ENCODE assay signal across 14 mouse cellular contexts in genomic region chr4:136981993-136982695, GRCm38 (mm10). TPM values are rescaled to one million over a fixed set of nuclear protein-coding genes. Genes with fewer than 3 reads are reported as not detected.
DNase-seq lines count a peak whose midpoint lies in the region; ATAC-seq lines count a peak whose summit lies in the region.
"Had no signal": no experiment of that assay in that cellular context is flagged by ENCODE, and none has a peak within 500 bp of the region (broad histone marks: within the 10 kb centered on the region; RNA-seq: fewer than 3 reads in every experiment).

No protein-coding gene starts in this region.

- H3K4me2 ChIP-seq in hindbrain, embryonic 11.5 days (replicated peaks; ENCODE audit: low read depth, low read length) = no peak overlapping the region
- no peak overlapping the region for H3K4me2 ChIP-seq in midbrain, embryonic 15.5 days
- H3K4me2 ChIP-seq: liver, embryonic 11.5 days; lung, embryonic 14.5 days had no signal

- ATAC-seq in hindbrain, embryonic 11.5 days (ENCODE audit: low FRiP score) = no peak
- peak; percentile 64 for ATAC-seq in midbrain, embryonic 15.5 days (replicated peaks)

- no peaks in the 10 kb centered on the region for H3K9me3 ChIP-seq in hindbrain, embryonic 11.5 days (ENCODE audit: control insufficient read depth, low read length)
- no peaks in the 10 kb centered on the region for H3K9me3 ChIP-seq in hindbrain, embryonic 10.5 days
- H3K9me3 ChIP-seq in midbrain, embryonic 15.5 days = no peaks in the 10 kb centered on the region

- H3K27me3 ChIP-seq in hindbrain, embryonic 11.5 days (ENCODE audit: control insufficient read depth, insufficient read depth, low read length) = no peaks in the 10 kb centered on the region
- peaks cover 47% of the 10 kb centered on the region for H3K27me3 ChIP-seq in hindbrain, embryonic 10.5 days (ENCODE audit: insufficient read depth, poor library complexity, severe bottlenecking)
- peaks cover 15% of the 10 kb centered on the region; the same call in 1 of the 2 replicates for H3K27me3 ChIP-seq in midbrain, embryonic 15.5 days (replicated peaks)

- no peak overlapping the region for H3K4me3 ChIP-seq in hindbrain, embryonic 11.5 days (ENCODE audit: low read depth, low read length)
- H3K4me3 ChIP-seq in hindbrain, embryonic 10.5 days = no peak overlapping the region
- no peak overlapping the region for H3K4me3 ChIP-seq in midbrain, embryonic 15.5 days
- H3K4me3 ChIP-seq: erythroblast, embryonic 14.5 days had no signal

- DNase-seq in hindbrain, embryonic 11.5 days (ENCODE audit: low spot score) = no peak
- no peak for DNase-seq in hindbrain, embryonic 10.5 days (ENCODE audit: low spot score)
- DNase-seq in MN1 (ENCODE audit: low spot score) = peak; percentile 59
- peak; percentile 37 for DNase-seq in brain, adult 2 months (ENCODE audit: low read depth, low spot score)
- no peak for DNase-seq in testis, postnatal 10 days (ENCODE audit: low spot score)
- no peak for DNase-seq in thymus, postnatal 0 days (ENCODE audit: low spot score)
- DNase-seq: gastrocnemius, postnatal 36 days; thymus, adult 18-20 months had no signal

- 66% methylated on average over 9 of the region's 9 CpGs for WGBS in hindbrain, embryonic 11.5 days
- WGBS in hindbrain, embryonic 10.5 days = 63% methylated on average over 9 of the region's 9 CpGs
- 45% methylated on average over 9 of the region's 9 CpGs for WGBS in midbrain, embryonic 15.5 days

- 0 out of 2 replicates have a peak overlapping the region, but pooled peaks have one; percentile 11 for H3K9ac ChIP-seq in hindbrain, embryonic 11.5 days (ENCODE audit: low read depth, low read length)
- H3K9ac ChIP-seq in midbrain, embryonic 15.5 days = no peak overlapping the region
- H3K9ac ChIP-seq: lung, embryonic 14.5 days had no signal

- H3K4me1 ChIP-seq in hindbrain, embryonic 11.5 days (replicated peaks; ENCODE audit: control insufficient read depth, insufficient read depth, low read length) = peaks cover 6% of the 10 kb centered on the region; the same call in 1 of the 2 replicates
- peaks cover 22% of the 10 kb centered on the region for H3K4me1 ChIP-seq in hindbrain, embryonic 10.5 days (replicated peaks)
- peaks cover 26% of the 10 kb centered on the region for H3K4me1 ChIP-seq in midbrain, embryonic 15.5 days

- no peak overlapping the region for H3K27ac ChIP-seq in hindbrain, embryonic 11.5 days (ENCODE audit: low read depth, low read length)
- H3K27ac ChIP-seq in hindbrain, embryonic 10.5 days = no peak overlapping the region
- peak overlapping the region; percentile 55 for H3K27ac ChIP-seq in midbrain, embryonic 15.5 days
- H3K27ac ChIP-seq: macrophage had no signal

- no peaks in the 10 kb centered on the region for H3K36me3 ChIP-seq in hindbrain, embryonic 11.5 days (ENCODE audit: control insufficient read depth, insufficient read depth, low read length)
- peaks cover 25% of the 10 kb centered on the region for H3K36me3 ChIP-seq in hindbrain, embryonic 10.5 days
- H3K36me3 ChIP-seq in midbrain, embryonic 15.5 days (replicated peaks) = no peaks in the 10 kb centered on the region

RNA-seq across cellular contexts. Expression of gene Epha8, which starts 25.5 kb away (rescaled TPM):
- 0.99 and 1.2 TPM in 2 replicates for polyA plus RNA-seq in hindbrain, embryonic 11.5 days (2014; fragmentation: Nextera tagmentation; extraction: Ambion mirVana)
- 2.4 and 4.6 TPM in 2 replicates for polyA plus RNA-seq in hindbrain, embryonic 10.5 days (2016; fragmentation: Nextera tagmentation; extraction: Ambion mirVana)
- 20.5 and 23.1 TPM in 2 replicates for polyA plus RNA-seq in midbrain, embryonic 15.5 days (2015; fragmentation: Nextera tagmentation; extraction: Ambion mirVana)
- polyA plus RNA-seq in thymus, postnatal 0 days (2015; fragmentation: Nextera tagmentation; extraction: Ambion mirVana) = 0.08 TPM in 2 replicates
- polyA plus RNA-seq: heart, postnatal 0 days; macrophage had no signal

Comparison
In these comparisons a context has a peak if more than half of its experiments do, and no peak if none do; other contexts are left out.
1. DNase-seq: peak in MN1 (single experiment) and brain, adult 2 months (single experiment); none in hindbrain, embryonic 11.5 days (single experiment), hindbrain, embryonic 10.5 days (single experiment), testis, postnatal 10 days (single experiment) and thymus, postnatal 0 days (single experiment).